Mouse (Mus musculus) CH12F3 (cell line): ENCODE results near the gene Josd1.

ENCODE experiments used
- in situ Hi-C: fragments of 300-500 bp; cut with MboI; formaldehyde crosslinking; loops from 2 replicates; pipeline ENCODE4 v1.14.3; 2020; ENCODE audit warnings: low sequenced_read_pairs

Josd1 gene

DNA sequence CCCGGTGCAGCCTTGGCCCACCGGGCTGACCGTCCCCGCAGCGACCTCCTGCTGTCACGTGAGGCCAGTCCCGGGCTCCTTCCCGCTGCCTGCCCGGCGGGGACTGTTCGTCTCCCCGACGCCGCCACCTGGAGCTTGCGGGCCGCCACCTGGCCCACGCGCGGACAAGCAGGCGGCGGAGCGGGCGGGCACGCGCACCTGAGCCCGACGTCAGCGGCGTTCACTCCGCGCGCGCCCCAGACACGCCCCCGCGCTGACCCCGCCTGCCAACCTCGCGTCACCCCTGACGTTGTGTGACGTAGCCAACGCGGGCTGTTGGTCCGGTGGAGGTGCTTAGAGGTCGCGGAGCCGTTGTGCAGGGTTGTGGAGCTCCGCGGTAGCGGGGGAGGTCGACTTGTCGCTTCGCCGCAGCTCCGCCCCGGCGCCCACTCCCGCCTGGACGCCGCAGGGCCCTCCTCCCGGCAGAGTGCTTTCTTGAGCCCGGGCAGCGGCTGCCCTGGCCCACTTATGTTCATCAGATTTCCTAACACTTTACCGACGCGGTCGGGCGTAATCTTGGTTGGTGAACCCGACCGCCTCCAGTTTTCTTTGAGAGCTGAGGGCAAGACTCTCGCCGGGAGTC, at the start of gene Josd1:
TSS of gene Josd1 (minus strand) at position 274 of the 622 bp plus-strand sequence.
- in situ Hi-C loops, result no loop called here

DNA sequence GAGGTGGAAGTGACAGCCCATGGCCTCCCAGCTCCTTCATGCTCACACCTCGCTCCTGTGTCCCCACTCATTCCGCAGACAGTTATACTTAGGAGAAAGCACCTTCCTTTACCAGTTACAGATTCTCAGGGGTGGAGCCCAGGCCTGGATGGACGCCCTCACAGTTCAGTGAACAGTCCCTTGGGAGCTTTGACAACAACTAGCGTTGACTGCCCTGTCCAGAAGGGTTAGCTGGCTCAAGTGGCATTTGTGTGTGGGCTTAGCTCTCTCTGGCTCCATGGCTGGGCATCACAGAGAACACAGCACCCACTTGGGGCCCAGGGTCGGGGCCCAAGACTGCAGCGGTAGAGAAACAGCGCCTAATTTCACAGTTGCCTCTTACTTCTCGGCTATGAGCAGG, 46.6 kb upstream of the Josd1 start:
- in situ Hi-C loops, result no loop called here

- in situ Hi-C loops, result no loop called here
These were observed 45.9 kb upstream of the Josd1 start for GRCm38 (mm10) chr15:79733640-79734039.

- in situ Hi-C loops, result no loop called here
These were observed 45.5 kb upstream of the Josd1 start for GRCm38 (mm10) chr15:79733192-79733591.

DNA sequence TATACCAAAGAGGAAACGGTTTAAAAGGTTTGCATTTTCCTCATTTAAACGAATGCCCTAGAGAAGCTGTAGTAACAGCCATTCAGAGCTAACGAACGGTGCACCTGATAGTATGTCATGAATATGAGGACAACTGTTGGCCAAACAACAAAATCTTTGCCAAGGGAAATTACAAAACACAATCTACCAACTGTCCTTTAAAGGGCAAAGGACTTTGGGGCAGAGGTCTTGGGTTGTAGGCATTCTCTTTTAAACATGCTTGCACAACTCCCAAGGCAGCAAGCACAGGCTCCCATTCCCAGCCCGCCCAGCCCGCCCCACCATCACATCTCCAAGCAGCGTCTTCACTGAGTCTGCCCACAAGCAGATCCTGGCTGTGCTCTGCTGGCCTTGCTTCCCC, 43.8 kb upstream of the Josd1 start:
- in situ Hi-C loops, result no loop called here

GRCm38 (mm10) chr15:79728731-79729388, 41.1 kb upstream of the Josd1 start:
- in situ Hi-C loops, result no loop called here

DNA sequence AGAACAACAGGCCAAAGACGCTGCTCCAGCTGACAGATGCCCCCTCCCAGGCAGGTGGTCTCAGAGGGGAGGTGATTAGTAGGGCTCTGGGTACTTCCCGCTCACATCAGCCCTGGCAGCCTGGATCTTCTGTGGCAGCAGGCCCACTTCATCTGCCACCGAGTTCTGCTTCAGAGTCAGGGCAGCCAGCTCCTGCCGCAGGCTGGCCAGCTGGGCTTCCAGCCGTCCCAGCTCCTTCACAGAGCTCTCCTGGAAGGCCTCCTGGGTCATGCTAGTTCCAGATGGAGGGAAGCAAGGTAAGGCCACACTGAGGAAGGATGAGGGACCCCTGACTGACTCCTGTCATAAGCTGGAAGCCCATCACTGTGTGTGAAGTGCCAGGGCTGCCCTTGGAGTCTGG, 40.6 kb upstream of the Josd1 start:
- in situ Hi-C loops, result no loop called here

GRCm38 (mm10) chr15:79727840-79728239, 40.1 kb upstream of the Josd1 start:
- in situ Hi-C loops, result no loop called here

- in situ Hi-C loops, result no loop called here
These were observed 37.6 kb upstream of the Josd1 start for GRCm38 (mm10) chr15:79725190-79725789.

- in situ Hi-C loops, result no loop called here
These were observed 35.7 kb upstream of the Josd1 start for GRCm38 (mm10) chr15:79723439-79723838.

DNA sequence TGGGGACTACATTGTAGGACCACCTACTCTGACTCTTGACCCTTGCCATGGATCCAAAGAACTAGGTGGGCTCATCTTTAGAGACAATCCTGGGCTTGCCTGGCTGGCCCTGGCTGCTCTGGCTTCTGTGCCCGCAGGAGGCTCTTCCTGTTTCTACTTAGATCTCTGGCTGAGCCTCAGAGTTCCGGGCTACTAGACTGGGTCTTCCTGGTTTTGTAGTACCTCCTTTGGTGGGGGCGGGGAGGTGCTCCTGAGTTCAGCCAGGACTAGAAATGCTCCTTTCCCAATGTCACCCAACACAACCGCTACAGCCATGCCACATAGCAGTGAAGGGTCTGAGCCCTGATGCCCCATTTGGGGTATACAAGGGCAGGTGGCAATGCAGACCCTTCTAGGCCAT, 33.1 kb upstream of the Josd1 start:
- in situ Hi-C loops, result no loop called here

GRCm38 (mm10) chr15:79720267-79720666, 32.5 kb upstream of the Josd1 start:
- in situ Hi-C loops, result no loop called here

- in situ Hi-C loops, result no loop called here
These were observed 29.0 kb upstream of the Josd1 start for GRCm38 (mm10) chr15:79716710-79717109.

DNA sequence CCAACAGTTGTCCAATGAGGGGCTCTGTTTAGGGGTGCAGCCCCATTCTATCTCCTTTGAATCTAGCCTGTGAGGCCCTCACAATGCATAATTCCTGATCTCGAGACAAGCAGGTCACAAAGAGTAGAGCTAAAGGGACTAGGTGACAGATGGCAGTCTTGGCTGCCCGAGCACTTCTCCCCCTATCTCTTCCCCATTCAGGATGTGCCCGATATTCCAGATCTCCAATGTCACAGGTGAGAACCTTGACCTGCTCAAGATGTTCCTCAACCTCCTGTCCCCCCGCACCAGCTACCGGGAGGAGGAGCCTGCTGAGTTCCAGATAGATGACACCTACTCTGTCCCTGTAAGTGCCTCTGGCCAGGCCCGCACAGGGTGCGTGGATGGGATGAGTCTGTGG, 27.9 kb upstream of the Josd1 start:
- in situ Hi-C loops, result no loop called here

- in situ Hi-C loops, result no loop called here
These were observed 20.6 kb upstream of the Josd1 start for GRCm38 (mm10) chr15:79708229-79708822.

DNA sequence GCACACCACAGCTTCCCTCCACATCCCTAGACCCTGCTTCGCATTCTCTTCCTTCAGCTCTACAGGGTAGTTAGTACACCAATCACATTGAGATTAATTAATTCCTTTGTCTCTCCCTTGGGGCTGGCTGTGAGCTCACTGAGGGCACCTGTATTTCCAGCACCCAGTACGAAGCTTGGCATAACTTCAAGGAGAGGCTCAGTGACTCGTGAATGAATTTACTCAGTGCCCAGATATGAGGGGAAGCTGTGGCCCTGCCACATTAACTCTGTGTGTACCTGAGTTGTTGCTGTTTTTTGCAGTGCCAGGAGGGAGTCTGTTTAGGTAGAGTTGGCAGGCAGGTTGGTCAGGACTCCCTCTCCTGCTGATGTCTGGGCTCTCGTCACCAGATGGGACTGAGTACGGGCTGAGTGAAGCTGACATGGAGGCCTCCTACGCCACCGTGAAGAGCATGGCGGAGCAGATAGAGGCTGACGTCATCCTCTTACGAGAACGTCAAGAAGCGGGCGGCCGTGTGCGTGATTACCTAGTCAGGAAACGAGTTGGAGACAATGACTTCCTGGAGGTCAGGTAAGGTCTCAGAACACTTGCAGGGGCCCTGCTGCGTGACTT, 19.0 kb upstream of the Josd1 start:
- in situ Hi-C loops, result no loop called here

GRCm38 (mm10) chr15:79697558-79698187, 10.0 kb upstream of the Josd1 start:
- in situ Hi-C loops, result no loop called here

DNA sequence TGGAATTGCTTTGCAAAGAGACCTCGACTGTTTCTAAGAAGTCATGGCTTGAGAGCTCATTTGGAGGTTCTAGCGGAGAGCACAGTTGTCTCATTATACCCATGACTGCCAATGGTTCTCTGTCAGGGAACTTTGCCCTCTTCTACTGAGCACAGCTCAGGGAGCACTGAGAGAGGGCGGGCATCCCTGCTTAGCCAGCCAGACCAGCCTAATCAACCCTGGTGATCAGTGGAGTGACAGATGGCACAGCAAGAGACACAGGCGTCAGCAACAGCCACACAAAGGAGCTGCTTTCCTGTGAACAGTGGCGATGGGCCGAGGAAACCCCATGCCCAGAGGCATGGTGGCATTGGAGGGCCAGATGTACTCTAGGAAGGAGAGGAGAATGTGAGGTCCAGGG, 9.3 kb upstream of the Josd1 start:
- in situ Hi-C loops, result no loop called here

DNA sequence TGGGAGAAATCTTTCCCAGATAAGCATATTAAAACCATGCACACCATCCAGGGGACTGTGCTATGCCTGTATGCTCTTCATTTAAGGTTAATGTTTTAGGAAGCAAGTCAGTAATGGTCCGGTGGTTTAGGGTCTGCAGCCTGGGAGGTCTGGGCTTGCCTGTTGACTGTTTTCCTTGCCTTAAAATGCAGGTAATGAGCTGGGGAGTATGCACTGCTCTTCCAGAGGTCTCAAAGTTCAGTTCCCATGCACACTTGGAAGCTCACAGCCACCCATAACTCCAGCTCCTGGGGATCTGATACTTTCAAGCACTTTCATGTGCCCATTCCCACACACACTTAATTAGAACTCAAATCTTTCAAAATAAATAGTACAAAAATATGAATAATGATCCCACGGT, 8.8 kb upstream of the Josd1 start:
- in situ Hi-C loops, result no loop called here

GRCm38 (mm10) chr15:79695516-79695915, 7.8 kb upstream of the Josd1 start:
- in situ Hi-C loops, result no loop called here

DNA sequence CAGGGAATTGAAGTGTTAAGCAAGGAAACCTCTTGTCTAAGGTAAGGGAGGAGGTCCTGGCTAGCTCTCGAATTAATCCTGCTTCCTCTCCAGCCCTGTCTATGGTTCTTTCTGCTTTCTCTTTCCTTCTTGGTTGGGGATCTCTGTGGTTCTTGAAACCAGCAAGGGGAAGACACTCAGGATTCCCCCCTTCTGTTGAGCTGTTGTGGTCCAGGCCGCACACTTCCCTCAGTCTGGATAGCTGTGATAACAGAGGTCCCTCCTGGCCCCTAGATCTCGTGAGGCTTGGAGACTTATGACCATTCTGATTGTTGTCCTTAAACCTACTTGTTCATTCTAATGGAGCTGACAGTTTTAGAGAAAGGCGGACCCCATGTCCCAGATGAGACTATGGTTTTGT, 6.8 kb upstream of the Josd1 start:
- in situ Hi-C loops, result no loop called here
